Mouse (Mus musculus): ENCODE results near the gene Pcp2. TPM values are rescaled to one million over a fixed set of nuclear protein-coding genes. Genes with fewer than 3 reads are reported as not detected.

The Pcp2 gene
- under 1 TPM in 1 of 2 experiments, not detected in 1; 0.67 TPM for total RNA-seq (2021)
- long read RNA-seq, experiment 1, partial matches to known transcripts, result 0 of 2 reads
- long read RNA-seq, experiment 1, other reads (novel, unspliced or antisense), result 2 of 2 reads
- long read RNA-seq, experiment 2, result 0 reads

DNA sequence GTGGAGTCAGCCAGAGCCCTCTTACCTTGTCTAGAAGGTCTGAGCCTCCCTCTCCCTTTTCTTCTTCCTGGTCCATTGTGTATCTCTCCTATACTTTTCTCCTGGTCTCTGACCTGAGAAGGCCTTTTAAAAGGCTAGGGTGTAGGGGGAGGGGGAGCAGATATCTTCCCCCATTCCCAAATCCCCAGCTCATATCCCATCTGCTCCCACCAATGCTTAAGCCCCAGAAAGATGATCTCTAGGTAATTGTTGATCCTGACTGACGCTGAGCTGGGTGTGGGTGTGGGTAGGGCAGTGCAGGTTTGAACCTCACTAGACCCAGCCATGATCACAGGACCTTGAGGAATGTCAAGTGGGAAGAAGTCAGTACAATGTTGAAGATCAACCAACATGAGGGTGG, at the start of gene Pcp2:
TSS of gene Pcp2 (minus strand) at position 101 of the 400 bp plus-strand sequence.
- DNase-seq, result no peak

DNA sequence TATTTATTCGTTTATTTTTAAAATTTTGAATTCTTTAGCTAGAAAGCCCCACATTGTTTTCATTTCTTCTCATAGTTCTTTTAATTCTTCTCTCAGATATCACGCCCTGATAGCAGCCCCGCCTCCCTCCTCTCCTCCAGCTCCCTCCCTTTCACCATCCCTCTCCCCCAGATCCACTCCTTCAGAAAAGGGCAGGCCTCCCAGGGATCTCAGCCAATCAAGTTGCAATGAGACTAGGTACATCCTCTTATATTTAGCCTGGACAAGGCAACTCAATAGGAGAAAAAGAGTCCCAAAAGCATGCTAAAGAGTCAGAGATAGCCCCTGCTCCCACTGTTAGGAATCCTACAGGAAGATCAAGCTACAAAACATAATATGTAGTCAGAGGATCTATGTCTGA, 49.3 kb upstream of the Pcp2 start:
- DNase-seq, result no peak

DNA sequence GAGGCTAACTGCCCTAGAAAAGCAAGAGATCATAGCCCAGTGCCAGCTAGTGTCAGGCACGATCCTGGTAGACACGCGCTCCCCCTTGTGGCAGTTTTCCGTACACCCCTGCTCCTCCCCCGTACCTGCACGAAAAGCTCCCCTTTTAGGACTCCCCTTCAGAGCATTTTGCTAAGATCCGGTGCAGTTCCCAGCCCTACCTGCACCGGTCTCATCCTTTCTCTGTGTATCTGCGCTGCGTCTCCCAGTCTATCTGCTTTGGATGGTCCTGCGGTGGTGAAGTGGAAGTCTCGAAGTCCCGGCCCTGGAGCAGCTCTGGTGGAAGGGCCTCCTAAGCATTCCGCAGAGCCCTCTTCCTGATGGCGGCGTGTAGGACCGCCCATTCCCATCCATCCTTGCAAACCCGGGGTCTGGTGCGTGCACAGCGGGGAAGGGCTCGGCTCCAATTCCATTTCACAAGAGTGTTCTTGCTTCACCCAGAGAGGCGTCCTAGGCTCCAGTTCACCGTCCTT, 46.7 kb upstream of the Pcp2 start, which contains the start of gene Fcor:
TSS of gene Fcor (minus strand) at position 383 of the 512 bp plus-strand sequence.
- peak; percentile 47 for DNase-seq

DNA sequence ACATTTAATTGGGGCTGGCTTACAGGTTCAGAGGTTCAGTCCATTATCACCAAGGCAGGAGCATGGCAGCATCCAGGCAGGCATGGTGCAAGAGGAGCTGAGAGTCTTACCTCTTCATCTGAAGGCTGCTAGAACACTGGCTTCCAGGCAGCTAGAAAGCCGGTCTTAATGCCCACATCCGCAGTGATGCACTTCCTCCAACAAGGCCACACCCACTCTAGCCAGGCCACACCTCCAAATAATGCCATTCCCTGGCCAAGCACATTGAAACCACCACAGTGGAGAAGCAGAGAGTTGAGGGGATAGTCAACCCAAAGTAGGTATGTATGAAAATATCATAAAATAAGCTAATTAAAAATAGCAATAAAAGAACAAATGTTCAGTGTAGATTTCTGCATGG, 45.0 kb upstream of the Pcp2 start:
- no peak for DNase-seq

DNA sequence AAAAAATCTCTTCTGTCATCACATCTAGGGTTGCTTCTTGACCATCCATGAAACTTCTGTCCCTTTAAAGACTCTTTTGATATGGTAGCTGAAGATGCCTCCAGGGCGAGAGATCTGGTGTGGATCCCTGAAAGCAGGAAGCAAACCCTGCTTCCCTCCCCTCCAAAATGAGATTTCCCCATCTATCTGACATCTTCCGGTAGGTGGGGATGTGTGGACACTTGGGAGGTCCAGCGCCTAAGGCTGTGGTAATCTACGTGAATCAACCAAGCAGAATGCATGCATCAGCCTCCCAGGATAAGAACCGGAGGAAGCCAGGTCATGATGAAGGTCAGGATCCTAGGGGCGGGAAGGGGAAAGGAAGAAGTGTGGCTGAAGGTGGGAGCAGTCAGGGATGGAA, 40.2 kb upstream of the Pcp2 start, which contains the start of gene Mcemp1:
TSS of gene Mcemp1 (plus strand) at position 248 of the 400 bp plus-strand sequence.
- no peak for DNase-seq

DNA sequence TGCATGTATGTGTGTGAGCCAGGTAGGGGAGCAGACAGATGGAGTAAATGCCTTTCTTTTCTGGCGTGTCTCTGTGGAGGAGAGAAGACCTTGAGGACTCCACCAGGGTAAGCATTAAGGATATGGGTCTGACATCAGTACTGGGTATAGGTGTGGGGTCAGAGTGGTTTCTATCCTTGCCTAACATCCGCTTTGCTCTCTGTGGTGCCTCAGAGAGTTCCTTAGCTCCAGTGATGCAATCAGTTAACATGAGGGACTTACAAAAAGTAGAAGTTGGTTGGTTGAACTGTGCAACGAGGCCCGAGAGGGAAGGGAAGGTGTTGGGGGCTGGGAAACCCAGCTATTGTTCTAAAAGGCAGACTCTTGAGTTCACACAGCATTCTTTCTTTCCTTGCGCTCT, 39.1 kb upstream of the Pcp2 start:
- no peak for DNase-seq

DNA sequence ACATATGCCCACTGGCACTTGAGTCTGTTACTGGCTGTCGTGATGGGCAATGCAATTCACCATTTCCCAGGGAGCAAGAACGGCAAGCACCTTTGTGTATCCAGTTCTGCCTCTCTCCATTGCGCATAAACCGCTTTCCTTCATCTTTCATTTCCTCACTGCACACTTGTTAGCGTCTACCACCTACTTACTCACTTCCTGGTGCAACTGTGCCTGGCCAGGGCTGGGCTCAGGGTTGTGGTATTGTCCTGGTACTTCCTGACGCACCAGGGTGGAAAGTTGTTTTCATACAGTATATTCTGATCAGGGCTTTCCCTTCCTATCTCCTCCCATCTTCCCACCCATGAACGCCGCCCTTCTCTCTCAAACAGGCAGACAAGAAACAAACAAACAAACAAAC, 35.5 kb upstream of the Pcp2 start:
- no peak for DNase-seq

DNA sequence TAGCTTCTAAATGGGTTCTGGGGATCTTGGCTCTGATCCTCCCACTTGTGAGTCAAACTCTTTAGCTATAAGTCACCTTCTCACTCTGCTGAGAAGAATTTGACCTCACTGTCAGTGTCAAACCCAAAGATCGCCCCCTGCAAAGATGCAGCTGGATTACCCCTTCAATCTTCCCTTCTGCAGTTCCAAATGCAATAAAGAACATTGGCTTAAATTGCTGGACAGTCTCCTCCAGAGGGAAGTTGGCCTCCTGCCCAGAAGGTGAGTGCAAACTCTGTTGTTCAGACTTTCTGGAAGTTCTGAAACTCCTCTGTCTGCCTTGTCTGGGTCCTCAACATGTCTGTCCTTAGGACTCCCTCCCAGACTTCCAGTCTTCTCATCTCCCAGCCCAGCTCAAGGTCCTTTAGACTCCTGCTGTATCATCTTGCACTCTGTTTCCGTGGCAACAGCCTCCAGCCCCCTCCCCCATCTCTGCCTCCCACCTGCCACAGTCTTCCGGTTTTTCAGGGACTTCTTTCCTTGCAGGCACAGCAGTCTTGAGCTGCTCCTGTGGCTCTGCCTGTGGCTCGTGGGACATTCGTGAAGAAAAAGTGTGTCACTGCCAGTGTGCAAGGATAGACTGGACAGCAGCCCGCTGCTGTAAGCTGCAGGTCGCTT, 31.5 kb upstream of the Pcp2 start:
- DNase-seq, result no peak

DNA sequence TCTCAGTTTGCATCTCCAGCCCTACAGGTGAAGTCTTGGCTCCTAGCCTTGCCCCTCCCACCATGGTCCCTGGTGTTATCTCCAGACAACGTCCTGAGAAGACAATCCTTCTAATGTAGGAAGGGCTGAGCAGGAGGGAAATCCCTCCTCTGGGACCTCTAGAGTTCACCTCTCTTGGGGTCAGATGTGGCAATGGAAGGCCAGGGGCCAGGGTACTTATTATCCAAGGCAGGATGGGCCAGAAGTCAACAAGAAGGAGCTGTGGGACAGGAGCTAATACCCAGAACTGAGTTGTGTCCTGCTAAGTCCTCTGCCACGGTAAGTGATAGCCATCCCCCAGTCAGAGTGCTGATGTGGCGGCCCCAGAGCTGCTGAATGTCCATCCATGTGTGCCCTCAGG, 30.2 kb upstream of the Pcp2 start, which contains the start of gene Retn:
TSS of gene Retn (plus strand) at position 245 of the 400 bp plus-strand sequence.
- DNase-seq, result no peak

DNA sequence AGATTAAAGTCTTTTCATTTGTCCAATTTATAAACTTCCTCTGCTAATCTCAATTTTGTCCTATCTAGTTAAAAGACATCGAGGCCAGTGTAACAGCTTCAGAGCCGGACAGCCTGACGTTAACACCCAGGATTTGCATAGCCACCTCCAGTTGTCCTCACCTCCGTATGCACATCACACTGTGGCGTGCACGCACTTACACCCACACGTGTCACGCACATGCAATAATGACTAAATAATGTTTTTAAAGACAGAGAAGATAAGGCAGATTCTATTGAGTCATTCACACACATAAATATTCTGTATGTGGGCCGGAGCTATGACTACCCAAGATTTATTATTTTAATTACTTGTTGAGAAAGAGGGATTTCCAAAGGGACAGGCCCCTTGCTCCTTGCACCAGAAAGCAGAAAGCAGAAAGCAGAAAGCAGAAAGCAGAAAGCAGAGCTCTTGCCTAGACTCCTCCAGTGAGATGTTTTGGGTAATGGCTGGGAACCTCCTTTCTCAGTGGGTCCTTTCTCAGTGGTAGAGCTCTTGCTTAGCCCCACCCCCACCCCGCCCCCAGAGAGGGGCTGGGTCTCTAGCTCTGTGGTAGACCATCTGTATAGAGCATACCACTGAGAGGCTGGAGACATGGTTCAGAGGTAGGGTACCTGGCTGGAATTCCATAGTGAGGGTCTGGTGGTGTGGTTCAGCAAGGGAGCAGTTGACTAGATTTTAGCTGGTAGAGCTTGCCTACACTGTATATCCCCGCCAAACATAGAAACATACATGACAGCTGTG, 29.6 kb upstream of the Pcp2 start:
- DNase-seq, result no peak

DNA sequence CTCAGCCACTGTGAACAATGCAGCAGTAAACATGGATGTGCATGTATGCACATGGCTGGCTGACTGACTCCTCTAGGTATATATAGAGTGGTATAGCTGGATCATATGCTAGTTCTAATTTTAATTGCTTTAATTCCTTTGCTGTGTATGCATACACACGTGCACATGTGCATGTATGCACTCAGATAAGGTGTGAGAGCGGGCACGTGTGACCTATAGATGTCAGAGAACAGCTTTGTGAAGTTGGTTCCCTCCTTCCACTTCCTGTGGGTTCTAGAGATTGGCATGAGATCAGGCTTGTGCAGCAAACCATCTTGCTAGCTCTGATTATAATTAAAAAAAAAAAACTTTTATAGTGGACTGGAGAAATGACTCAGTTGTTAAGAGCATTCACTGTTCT, 27.5 kb upstream of the Pcp2 start:
- DNase-seq, result no peak

DNA sequence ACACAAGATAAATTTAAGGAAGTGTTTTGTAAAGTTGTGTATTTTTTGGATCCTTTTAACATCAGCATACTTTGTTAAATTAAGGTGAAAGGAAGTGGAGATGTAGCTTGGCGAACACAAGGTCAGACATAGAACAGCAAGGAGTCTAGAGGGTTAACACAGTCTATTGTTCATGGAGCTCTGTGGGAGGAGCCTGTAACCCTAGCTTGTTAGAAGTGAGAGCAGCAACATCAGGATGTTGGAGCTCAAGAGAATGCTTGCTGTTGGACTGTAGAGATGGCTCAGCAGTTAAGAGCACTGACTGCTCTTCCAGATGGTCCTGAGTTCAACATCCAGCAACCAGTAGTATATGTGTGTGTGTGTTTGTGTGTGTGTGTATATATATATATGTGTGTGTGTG, 23.6 kb upstream of the Pcp2 start:
- DNase-seq, result no peak

DNA sequence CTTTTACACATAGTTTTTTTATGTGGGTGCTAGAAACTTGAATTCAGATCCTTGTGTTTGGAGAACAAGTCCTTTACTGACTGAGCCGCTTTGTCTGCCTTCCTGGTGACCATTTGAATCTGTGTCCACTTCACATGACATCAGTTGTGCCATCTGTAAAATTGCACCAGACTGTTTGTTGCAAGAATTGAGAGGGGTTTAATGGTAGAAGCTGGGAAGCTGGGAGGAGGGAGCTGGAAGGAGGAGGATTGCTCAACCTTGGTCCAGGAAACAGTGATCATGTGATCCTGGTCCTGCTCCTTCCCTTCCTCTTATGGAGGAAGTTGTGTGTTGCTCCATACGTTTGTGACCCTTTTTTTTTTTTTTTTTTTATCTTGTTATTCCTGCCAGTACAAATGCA, 22.9 kb upstream of the Pcp2 start:
- DNase-seq, result no peak

DNA sequence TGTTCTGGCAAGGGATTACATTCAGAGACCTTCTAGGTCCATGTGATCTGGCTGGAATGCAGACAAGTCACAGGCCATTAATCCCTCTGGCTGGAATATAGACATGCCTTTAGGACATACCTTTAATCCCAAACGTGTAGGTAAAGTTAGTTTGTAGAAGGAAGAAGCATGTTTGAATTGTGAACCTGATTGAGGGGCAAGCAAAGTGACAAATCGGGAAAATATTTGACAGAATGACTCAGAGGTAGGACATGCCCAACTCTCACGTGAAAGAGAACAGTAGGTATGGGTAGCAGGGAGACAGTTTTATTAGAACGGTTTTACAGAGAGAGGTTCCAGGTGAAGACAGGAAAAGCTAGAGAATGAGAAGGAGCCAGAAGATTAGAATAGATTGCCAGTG, 22.2 kb upstream of the Pcp2 start:
- DNase-seq, result no peak

DNA sequence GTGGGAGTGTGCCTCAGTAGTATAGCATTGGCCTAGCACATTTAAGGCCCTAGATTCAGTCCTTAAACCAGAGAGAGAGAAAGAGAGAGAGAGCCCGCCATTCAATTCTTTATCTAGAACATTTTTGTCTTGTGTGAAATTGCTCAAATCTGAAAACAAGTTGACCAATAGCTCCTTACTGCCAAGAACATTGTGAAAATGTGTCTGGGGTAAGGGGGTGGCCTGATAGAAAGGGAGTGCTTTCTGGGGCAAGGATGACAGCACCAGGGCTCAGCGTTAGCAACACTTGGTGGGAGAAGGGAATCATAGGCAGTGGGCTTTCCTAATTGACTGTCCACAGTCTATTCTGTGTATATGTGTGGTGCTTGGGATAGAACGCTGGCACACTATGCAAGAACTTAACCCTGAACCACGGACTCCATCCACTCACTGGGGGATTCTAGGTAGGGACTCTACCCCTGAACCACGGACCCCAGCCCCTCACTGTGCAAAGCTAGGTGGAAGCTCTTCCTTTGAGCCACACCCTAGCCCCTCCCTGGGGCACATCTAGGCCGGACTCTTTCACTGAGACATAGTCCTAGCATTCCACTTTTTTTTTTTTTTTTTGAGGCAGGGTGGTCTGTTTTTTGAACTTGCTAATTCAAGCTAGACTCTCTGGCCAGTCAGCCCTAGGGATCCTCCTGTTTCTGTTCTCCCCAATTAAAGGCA, 21.6 kb upstream of the Pcp2 start:
- no peak for DNase-seq

DNA sequence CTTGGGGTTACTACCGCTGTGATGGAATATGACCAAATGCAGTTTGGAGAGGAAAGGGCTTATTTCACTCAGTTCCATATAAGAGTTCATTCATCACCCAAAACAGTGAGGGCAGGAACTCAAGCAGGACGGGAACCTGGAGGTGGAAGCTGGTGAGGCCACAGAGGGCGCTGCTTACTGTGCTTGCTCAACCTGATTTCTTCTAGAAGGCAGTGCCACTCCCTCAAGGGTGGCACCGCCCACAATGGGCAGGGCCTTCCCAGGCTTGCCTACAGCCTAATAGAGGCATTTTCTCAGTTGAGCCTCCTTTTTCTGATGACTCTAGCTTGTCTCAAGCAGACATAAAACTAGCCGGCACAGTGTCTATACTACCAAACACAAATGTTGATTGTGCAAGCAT, 20.5 kb upstream of the Pcp2 start:
- no peak for DNase-seq

DNA sequence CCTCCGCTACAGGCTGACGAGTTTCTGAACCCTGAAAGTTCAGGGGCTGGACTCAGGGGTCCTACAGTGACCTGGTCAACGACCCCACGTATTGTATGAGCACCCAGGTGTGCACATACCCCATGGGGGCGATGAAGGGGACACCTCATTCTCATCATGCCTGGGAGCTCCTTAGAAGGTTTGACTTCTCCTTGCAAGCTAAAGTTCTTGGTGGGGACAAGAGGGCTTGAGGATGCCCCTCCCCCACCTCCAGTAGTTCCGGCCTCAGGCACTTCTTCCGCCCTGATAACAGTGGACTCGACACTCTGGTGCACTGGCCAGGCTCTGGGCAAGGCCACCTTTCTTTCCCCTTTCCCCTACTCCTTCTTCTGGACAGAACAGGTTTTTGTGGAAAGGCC, 6.1 kb upstream of the Pcp2 start:
- DNase-seq, result no peak

DNA sequence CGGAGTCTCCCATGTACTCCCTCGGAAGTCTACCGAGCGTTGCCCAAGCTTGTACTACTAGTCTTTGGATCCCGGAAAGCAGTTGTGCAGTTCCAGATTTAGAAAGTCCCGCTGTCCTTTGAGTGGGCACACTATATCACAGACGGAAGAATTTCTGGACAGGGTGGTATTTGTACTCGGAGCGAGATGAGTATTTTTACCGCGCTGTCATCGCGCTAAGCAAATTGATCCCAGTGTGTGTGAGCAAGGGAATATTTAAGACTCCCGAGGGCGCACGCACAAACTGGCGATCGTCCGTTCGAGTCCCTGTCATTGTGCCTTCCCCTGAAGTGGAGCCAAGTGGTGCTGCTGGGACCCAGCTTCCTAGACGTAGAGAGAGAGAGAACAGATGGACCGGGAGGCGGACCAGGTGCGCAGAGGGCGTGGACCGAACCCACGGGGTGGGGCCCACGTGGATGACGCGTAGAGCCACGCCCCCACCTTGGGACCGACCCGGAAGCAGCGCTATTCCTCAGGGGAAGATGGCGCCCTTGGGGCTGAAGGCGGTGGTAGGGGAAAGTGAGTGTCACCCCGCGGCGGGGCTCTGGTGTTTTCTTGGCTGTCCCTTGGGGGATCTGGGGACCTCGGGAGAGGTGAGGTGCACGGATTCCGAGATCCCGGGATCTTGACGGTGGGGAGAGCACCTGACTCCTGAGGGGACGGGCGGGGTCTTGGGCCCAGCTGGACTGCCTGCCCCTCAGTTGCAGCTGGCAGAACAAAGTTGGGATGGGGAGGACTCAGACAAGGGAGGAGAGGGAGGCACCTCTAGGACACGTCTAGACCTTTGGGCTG, 5.5 kb upstream of the Pcp2 start, which contains the start of gene Stxbp2:
TSS of gene Stxbp2 (plus strand) at position 309 of the 831 bp plus-strand sequence.
- peak; percentile 31 for DNase-seq

DNA sequence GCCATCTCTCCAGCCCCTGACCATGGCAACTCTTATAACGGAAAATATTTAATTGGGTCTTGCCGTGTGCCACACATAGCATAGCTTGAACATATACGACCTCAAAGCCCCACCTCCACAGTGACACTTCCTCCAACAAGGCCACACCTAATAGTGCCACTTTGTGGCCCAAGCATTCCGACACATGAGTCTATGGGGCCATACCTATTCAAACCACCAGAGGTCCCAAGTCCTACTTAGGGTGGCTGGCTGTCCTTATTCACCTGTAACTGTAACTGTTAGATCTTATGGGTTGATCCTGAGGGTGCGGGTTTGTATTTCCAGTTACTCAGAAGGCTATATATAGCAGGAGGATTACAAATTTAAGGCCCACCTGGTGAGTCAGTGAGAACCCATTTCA, 2.7 kb upstream of the Pcp2 start:
- no peak for DNase-seq

DNA sequence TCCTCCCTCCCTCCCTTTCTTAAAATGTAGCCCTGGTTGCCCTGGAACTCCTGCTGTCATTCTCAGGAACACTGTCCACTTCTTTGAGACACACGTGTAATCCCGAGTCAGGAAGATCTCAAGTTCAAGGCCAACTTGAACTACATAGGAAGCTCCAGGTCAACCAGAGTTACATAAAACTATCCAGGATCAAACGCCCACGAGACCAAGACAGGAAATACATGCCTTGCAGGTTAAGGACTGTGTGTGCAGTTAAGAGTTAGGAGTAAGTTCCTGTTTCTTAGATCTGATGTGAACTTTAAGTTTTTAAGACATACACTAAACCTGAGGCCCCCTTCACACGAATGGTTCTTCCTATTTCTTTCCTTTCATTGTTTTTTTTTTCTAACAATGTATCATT, 1.6 kb upstream of the Pcp2 start:
- no peak for DNase-seq

DNA sequence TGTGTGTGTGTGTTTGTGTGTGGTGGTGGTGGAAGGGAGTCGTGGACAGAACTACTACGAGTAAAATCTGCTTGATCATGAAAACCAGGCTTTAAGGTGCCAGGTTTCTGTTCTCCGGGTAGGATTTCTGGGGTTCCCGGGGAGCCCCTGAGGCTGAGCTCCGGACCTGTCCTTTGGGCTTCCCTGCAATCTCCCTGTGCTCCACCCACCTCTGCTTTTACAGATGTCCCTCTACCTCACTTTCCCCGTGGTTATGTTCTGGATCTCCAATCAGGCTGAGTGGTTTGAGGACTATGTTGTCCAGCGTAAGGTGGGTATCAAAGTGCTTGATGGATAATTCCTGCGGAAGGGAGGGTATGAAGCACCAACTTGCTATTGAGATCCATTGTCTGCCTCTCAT, 3.2 kb downstream of the Pcp2 start:
- DNase-seq, result no peak

Data from gastrocnemius, postnatal 25 days (tissue).